Mouse (Mus musculus) layer of hippocampus, adult 8-10 months (tissue): ENCODE measurements at regions not wholly inside any gene's neighbourhood (a gene's known extent, or its start where the extent isn't known, plus 50 kb on each side); places are given as distances from the start of the nearest gene placed in this dataset.

Experiments used
- DNase-seq, 2 experiments: peaks; one replicate each; pipeline ENCODE4 v3.0.0; 2022; ENCODE audit warnings: low spot score in 2 of 2

DNA sequence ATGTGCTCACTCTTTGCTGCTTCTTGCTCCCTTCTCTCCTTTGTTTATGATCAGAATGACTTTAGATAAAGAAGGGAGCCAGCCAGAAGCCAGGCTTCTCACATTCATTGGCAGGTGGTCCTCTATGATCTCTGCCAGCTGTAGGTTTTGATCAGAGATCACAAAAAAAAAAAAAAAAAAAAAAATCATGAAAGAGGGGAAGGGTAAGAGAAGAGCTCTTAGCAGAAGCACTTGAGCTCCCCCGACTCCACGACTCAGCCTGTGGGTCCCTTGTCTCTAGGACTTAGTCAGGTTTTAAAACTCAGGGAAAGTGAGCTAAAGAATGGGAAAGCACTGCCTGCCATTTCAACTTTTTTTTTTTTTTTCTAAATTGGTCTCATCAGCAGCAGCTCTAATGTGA is 1093.1 kb downstream of the Car8 start:
- no peak for DNase-seq

DNA sequence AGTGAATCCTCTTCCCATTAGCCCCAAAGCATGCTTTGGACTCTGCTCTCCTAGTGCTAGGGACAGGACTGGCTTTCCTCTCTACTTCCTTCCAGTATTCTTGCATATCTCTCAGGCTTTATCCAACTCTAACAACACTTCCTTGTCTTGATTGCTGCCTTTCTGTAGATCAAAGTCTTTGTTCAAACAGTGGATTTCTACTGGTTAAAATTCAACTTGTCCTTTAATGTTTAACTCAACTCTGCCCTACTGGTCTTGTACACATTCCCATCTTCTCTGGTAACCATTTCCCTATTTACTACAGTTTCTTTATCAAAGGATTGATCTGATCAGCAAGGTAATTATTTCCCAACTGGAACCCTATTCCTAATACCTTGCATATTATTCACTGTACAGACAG is 1094.6 kb downstream of the Car8 start:
- DNase-seq, result no peak

DNA sequence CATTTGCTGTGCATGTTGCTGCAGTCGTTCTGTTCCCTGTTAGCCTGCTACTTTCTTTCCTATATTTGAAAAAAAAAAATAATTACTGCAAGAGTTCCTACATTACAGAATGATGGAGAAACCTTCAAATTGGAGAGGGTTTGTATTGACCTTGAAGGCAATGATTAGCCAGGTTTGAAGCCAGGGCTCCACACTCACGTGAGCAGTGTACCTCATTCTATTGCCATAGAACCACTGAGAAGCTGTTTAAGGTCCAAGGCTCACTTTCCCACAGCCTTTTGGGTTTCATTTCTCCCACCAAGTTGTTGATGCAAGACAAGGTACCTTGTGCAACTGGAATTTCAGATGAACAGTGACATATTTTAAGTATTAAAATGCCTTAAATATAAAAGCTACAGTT is 1095.2 kb downstream of the Car8 start:
- DNase-seq, result no peak

DNA sequence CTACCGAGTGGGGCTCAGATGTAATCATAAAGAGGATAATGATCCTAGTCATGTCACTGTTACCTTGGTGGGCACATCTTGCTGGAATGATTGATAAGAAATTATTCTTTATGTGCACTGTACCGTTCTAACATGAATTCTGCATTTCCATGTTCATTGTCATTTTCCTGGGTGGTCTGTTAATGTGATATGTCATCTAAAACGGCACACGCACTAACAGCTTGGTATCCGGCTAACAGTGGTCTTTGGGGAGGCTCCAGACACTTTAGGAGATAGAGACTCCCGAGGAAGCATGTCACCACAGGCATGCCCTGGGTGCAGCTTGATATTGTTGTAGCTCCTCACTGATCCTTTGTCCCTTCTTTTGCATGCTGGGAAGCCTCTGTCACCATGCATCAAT is 1096.1 kb downstream of the Car8 start:
- DNase-seq, result no peak

DNA sequence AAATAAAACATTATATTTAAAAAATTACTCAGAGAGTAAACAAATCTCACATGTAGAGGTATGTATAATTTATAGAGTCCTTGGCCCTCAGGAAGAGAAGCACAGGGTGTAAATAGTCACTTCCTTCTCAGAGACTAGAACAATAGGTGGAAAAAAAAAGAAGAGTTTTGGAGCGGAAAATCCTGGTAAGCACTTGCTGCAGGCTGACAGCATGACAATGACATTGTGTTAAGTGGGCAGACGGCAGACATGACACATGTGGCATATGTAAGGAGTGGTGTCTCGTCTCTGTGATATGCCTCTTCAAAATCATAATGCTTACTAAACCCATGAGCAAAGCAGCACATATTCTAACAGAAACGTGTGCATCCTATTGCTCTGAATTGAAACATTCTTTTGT is 1126.7 kb downstream of the Car8 start:
- no peak for DNase-seq

DNA sequence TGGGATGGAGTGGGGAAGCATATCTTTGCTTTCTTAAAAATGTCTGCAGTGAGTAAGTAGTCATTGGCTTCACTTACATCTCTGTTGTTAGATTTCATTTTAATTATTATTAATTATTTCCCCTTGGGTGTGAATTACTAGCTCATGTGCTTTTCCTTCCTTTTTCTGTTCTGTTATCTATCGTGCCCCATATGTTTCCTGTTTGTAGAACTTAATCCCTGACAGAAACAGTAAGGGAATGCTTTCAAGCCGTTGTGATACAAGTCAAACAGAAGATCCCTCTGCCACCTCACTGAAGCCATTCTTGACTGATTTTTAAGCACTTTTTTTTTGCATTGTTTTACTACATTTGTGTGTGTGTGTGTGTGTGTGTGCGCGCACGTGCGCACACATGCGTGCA is 1145.9 kb downstream of the Car8 start:
- no peak for DNase-seq

DNA sequence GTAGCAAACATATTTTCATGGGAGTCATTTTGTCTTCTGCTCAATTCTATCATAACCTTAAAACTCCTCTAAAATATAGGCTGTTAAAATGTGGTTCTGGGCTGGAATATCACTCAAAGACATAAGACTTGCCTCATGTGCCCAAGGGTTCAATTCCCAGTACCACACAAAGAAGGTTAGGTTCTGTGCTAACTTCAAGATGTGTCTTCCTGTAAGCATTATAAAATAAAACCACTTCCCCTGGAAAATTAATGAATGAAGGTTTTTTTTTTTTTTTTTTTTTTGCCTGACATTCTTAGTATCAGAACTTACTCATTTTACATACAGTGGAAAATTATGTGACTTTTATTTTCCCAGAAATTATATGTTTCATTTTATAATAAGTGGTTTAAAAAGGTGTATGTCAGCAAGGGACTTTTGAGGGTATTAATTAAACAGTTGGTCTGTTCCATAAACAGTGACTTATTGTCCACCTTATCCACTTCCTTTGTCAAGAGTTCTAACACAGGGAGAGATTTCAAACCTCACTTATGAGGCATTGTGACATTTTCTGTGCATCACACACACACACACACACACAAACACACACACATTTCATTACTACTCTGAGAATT is 1147.5 kb downstream of the Car8 start:
- no peak for DNase-seq
